Mouse (Mus musculus) lung, adult 2 months (tissue): ENCODE results near the gene Rock2.

Experiments used
- CTCF ChIP-seq: fragments of 200-500 bp; IDR thresholded peaks from 2 replicates; pipeline ENCODE4 v1.5.1; 2011; ENCODE audit warnings: mild to moderate bottlenecking, low read length, control low read depth; ENCODE audit not compliant: insufficient read depth
- POLR2A ChIP-seq: fragments of 200-500 bp; IDR thresholded peaks from 2 replicates; pipeline ENCODE4 v1.6.1; 2011; ENCODE audit warnings: low read depth, mild to moderate bottlenecking, control low read depth, low read length, borderline replicate concordance; ENCODE audit errors: extremely low read depth

GRCm38 (mm10) chr12:16966811-16967210 is 72.1 kb downstream of the Rock2 start:
- no peak for TF ChIP-seq CTCF
- TF ChIP-seq POLR2A, result no peak
